Mouse (Mus musculus) heart, embryonic 16.5 days (tissue): ENCODE measurements around the gene Copg2. TPM values are rescaled to one million over a fixed set of nuclear protein-coding genes. Genes with fewer than 3 reads are reported as not detected.
A peak's percentile ranks its signal among the peaks of the same experiment; 100 is the strongest.

Experiments
- ATAC-seq: fragments of 200-750 bp; cut with Nextera tagmentation; replicated peaks from 2 replicates; pipeline ENCODE4 v1.8.0; 2017; ENCODE audit warnings: moderate number of reproducible peaks; ENCODE audit not compliant: insufficient read depth, low FRiP score; ENCODE audit errors: extremely low read depth
- H3K27ac ChIP-seq: fragments of 300-500 bp; sonication (generic); 2 replicates; pipeline ENCODE4 v1.5.1; 2014; ENCODE audit warnings: mild to moderate bottlenecking, low read length, control low read depth, moderate library complexity
- H3K27me3 ChIP-seq: fragments of 300-500 bp; sonication (generic); 2 replicates; pipeline ENCODE4 v1.6.1; 2014; ENCODE audit warnings: low read length, mixed read lengths; ENCODE audit not compliant: control insufficient read depth, insufficient read depth
- H3K36me3 ChIP-seq: fragments of 300-500 bp; sonication (generic); 2 replicates; pipeline ENCODE4 v1.6.1; 2014; ENCODE audit not compliant: control insufficient read depth, insufficient read depth
- H3K4me1 ChIP-seq: fragments of 300-500 bp; sonication (generic); 2 replicates; pipeline ENCODE4 v1.6.1; 2014; ENCODE audit warnings: low read length, mixed read lengths; ENCODE audit not compliant: control insufficient read depth, insufficient read depth
- H3K4me2 ChIP-seq: fragments of 300-500 bp; sonication (generic); 2 replicates; pipeline ENCODE4 v1.6.1; 2014; ENCODE audit warnings: low read depth, mild to moderate bottlenecking, control low read depth, low read length
- H3K4me3 ChIP-seq: fragments of 300-500 bp; sonication (generic); 2 replicates; pipeline ENCODE4 v1.5.1; 2014; ENCODE audit warnings: mild to moderate bottlenecking, control low read depth, low read length
- H3K9ac ChIP-seq: fragments of 300-500 bp; sonication (generic); 2 replicates; pipeline ENCODE4 v1.6.1; 2014; ENCODE audit warnings: low read length, control low read depth
- H3K9me3 ChIP-seq: fragments of 300-500 bp; sonication (generic); replicated peaks from 2 replicates; pipeline ENCODE4 v1.6.1; 2016; ENCODE audit warnings: low read length; ENCODE audit not compliant: control insufficient read depth
- WGBS: fragments of 180-500 bp; shearing (Covaris S2); extraction: QIAGEN DNeasy Blood & Tissue Kit; methylation state at CpG from one replicate; pipeline ENCODE4 v1.1.7; 2014; 5-methylcytosine and 5-hydroxymethylcytosine counted together
- polyA plus RNA-seq: library from polyadenylated mRNA; unstranded; fragments of >200 nt; fragmentation: Nextera tagmentation; extraction: Ambion mirVana; gene quantifications from 2 replicates; pipeline ENCODE4 v1.2.1, GENCODE M21; 2015

Copg2 gene
- polyA plus RNA-seq, 1 experiment from 2014 or later: 20.9 TPM

DNA sequence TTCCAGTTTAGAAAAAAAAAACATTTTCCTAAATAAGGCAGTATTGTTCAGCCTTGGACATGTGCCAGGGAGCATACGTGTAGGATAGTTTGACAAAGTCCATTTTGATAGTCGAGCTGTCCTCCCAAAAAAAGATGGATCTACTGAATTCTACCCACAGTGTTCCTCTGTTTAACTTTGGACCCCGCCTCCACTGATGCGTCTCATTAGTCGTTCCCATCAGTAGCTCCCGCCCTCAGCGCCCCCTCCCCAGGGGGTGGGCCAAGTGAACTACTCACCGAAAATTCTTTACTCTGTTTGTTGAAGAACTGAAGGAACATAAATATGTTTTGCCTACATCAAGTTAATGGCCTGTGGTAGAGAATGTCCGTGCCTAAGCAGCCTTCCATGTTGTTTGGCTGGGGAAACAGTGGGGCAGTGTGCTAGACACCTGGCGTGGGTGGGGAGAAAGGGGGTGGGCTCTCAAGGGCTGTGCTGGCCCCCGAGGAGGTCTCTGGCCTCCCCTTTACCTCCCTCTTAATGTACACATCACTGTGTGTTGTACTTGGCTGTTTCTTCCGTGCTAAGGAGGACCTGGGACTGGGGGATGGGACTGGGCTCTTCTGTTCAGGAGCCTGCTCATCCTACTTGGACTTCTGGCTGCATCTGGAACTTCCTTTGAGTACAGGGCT, 166.2 kb downstream of the Copg2 start:
- H3K9ac ChIP-seq: no peak overlapping the region
- H3K4me1 ChIP-seq: peaks cover 8% of the 10 kb centered on the region
- no peaks in the 10 kb centered on the region for H3K36me3 ChIP-seq
- 53% methylated on average over 12 of the region's 12 CpGs for WGBS
- no peak overlapping the region for H3K4me2 ChIP-seq
- peak; percentile 45; the same call in 1 of the 2 replicates for ATAC-seq
- H3K27me3 ChIP-seq: no peaks in the 10 kb centered on the region
- H3K27ac ChIP-seq: peak overlapping the region; percentile 72
- H3K4me3 ChIP-seq: no peak overlapping the region
- H3K9me3 ChIP-seq: peaks cover 5% of the 10 kb centered on the region; the same call in 1 of the 2 replicates

- no peaks in the 10 kb centered on the region for H3K27me3 ChIP-seq
- H3K4me1 ChIP-seq: no peaks in the 10 kb centered on the region; the same call in 1 of the 2 replicates
- H3K4me3 ChIP-seq: no peak within 1 kb of the TSS
- H3K27ac ChIP-seq: no peak within 1 kb of the TSS
- H3K4me2 ChIP-seq: no peak within 1 kb of the TSS
- H3K9me3 ChIP-seq: no peaks in the 10 kb centered on the region
- 47% methylated on average over 7 of the region's 7 CpGs for WGBS
- no peak for ATAC-seq
- no peak within 1 kb of the TSS for H3K9ac ChIP-seq
- no peaks in the 10 kb centered on the region for H3K36me3 ChIP-seq
These were observed 173.3 kb downstream of the Copg2 start, which contains the start of gene Mest for GRCm38 (mm10) chr6:30723331-30723730. Mest (plus strand) TSS chr6:30723547.

DNA sequence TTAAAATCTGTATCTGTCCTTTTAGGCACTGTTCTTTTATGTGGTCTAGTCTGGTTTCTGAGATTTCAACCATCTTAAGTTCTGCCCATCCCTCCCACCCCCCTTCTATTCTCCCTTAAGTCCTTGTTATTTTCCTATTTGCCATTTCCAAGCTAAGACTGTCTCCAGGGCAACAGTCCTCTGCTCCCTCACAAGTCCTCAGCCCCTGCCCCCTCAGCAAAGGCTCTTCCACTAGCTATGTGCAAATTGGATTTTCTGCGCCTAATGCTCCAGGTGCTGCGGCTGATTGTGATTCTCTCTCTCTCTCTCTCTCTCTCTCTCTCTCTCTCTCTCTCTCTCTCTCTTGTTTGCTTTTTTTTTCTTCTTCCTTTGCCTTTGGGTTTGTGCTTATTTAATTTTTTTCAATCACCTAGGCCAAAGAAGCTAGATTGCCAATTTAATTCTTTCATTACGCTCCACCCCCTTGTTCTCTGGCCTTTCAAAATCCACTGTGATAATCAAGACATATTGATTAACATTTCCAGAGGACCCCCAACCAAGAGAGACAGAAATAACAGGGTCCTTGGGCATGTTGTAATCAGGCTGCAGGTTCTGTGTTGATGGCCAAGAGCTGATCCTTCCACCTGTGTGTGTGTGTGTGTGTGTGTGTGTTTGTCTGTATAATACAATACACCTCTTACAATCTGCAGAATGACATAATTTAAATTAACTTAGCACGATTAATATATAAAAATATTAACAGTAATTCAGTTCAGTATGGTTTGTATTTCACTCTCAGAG, 174.0 kb downstream of the Copg2 start:
- no peaks in the 10 kb centered on the region for H3K9me3 ChIP-seq
- no peaks in the 10 kb centered on the region; the same call in 1 of the 2 replicates for H3K4me1 ChIP-seq
- WGBS: 86% methylated on average over 4 of the region's 4 CpGs
- no peak for ATAC-seq
- no peak overlapping the region for H3K4me2 ChIP-seq
- H3K4me3 ChIP-seq: no peak overlapping the region
- no peaks in the 10 kb centered on the region for H3K36me3 ChIP-seq
- H3K27me3 ChIP-seq: no peaks in the 10 kb centered on the region
- no peak overlapping the region for H3K9ac ChIP-seq
- H3K27ac ChIP-seq: no peak overlapping the region

DNA sequence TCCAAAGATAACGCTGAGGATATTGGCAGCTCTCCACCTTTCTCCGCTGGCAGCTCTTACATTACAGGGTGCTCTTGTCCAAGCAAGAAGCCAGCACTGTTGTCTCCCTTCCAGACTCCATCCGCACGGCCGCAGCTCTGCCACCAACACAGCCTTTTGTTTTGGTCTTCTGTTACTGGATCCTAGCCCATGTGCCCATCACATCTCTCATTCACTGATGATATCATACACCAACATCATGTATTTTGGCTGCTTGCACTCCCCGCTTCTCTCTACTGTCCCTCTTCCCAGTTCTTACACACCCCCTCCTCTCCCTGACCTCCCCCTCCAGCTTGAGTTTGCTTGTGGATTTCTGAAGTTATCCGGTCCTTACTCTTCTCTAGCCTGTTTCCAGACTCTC, 179.8 kb downstream of the Copg2 start:
- H3K36me3 ChIP-seq: no peaks in the 10 kb centered on the region
- no peak overlapping the region for H3K9ac ChIP-seq
- ATAC-seq: no peak
- no peaks in the 10 kb centered on the region for H3K9me3 ChIP-seq
- no peak overlapping the region for H3K4me3 ChIP-seq
- no peaks in the 10 kb centered on the region for H3K27me3 ChIP-seq
- no peak overlapping the region for H3K27ac ChIP-seq
- no peak overlapping the region for H3K4me2 ChIP-seq
- 61% methylated on average over 7 of the region's 7 CpGs for WGBS
- peaks cover 3% of the 10 kb centered on the region; the same call in 1 of the 2 replicates for H3K4me1 ChIP-seq

DNA sequence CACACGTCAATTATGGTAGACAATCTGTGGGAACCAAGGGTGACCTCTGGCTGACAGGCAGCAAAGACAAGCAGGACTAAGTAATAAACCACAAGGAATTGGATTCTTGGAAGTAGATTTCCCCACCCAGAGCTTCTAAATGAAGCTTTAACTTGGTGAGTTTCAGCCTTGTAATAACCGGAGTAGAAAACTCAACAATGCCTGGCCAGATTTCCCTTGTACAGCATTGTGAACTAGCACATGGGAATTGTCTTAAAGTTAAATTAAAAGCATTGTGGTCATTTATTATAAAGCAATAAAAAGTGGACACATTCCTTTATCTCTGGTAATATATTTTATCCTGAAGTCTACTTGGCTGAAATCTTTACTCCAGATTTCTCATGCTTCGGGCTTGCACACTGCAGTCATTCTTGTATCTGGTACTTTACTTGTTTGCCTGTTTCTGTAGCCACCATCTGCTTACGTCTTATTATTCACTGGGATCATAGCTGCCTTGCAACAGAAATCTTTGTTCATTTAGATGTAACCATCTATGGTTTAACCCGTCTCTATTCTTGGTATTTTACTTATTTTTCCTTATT, 181.6 kb downstream of the Copg2 start:
- ATAC-seq: no peak
- Histone ChIP-seq H3K9me3 (no peaks in the 10 kb centered on the region), H3K4me2 (no peak overlapping the region), H3K36me3 (no peaks in the 10 kb centered on the region), H3K4me1 (peaks cover 6% of the 10 kb centered on the region; the same call in 1 of the 2 replicates), H3K9ac (no peak overlapping the region), H3K27ac (no peak overlapping the region; the same call in 1 of the 2 replicates), H3K27me3 (no peaks in the 10 kb centered on the region), H3K4me3 (no peak overlapping the region)
- 84% methylated on average over 5 of the region's 5 CpGs for WGBS

- 0 out of 2 replicates have a peak overlapping the region, but pooled peaks have one; percentile 3 for H3K27ac ChIP-seq
- ATAC-seq: no peak
- no peaks in the 10 kb centered on the region for H3K27me3 ChIP-seq
- no peaks in the 10 kb centered on the region for H3K36me3 ChIP-seq
- no peak overlapping the region for H3K4me3 ChIP-seq
- H3K4me2 ChIP-seq: no peak overlapping the region
- H3K9ac ChIP-seq: no peak overlapping the region
- no peaks in the 10 kb centered on the region for H3K9me3 ChIP-seq
- peaks cover 6% of the 10 kb centered on the region; the same call in 1 of the 2 replicates for H3K4me1 ChIP-seq
- WGBS: 82% methylated on average over 11 of the region's 11 CpGs
These were observed 182.7 kb downstream of the Copg2 start for GRCm38 (mm10) chr6:30713896-30714295.

DNA sequence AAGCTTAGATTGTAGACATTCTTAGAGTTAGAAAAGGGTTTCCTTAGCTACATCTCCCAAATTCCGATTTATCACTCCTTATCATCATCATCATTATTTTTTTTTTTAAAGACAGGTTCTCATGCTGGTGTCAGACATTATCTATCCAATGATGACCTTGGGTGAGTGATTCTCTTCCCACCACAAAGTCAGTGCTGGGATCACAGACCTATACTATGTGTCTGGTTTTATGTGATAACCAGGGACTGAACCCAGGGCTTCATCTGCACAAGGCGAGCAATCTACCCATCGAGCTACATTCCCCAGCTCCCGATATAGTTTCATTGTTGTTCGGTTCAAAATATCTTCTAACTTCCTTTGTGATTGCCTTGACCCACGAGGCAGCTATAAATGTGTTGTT, 183.1 kb downstream of the Copg2 start:
- H3K4me2 ChIP-seq: no peak overlapping the region
- no peak overlapping the region for H3K4me3 ChIP-seq
- no peak for ATAC-seq
- no peaks in the 10 kb centered on the region for H3K9me3 ChIP-seq
- H3K36me3 ChIP-seq: no peaks in the 10 kb centered on the region
- H3K27me3 ChIP-seq: no peaks in the 10 kb centered on the region
- 0 out of 2 replicates have a peak overlapping the region, but pooled peaks have one; percentile 3 for H3K27ac ChIP-seq
- H3K9ac ChIP-seq: no peak overlapping the region
- H3K4me1 ChIP-seq: peaks cover 6% of the 10 kb centered on the region; the same call in 1 of the 2 replicates
- 68% methylated on average over 6 of the region's 6 CpGs for WGBS

- peaks cover 6% of the 10 kb centered on the region; the same call in 1 of the 2 replicates for H3K4me1 ChIP-seq
- peak overlapping the region; percentile 56 for H3K27ac ChIP-seq
- H3K27me3 ChIP-seq: no peaks in the 10 kb centered on the region
- 51% methylated on average over 7 of the region's 7 CpGs for WGBS
- no peak overlapping the region for H3K4me2 ChIP-seq
- peak; percentile 76; the same call in 1 of the 2 replicates for ATAC-seq
- H3K36me3 ChIP-seq: no peaks in the 10 kb centered on the region
- H3K9ac ChIP-seq: no peak overlapping the region
- H3K4me3 ChIP-seq: no peak overlapping the region
- H3K9me3 ChIP-seq: no peaks in the 10 kb centered on the region
These were observed 184.1 kb downstream of the Copg2 start for GRCm38 (mm10) chr6:30712484-30712883.
